Mouse (Mus musculus) adrenal gland, postnatal 36 days (tissue): Measurements from ENCODE around the gene Mttp. TPM values are rescaled to one million over a fixed set of nuclear protein-coding genes. Genes with fewer than 3 reads are reported as not detected.

Source experiments
- DNase-seq, 2 experiments: peaks; one replicate each; pipeline ENCODE4 v3.0.0; 2021; ENCODE audit warnings: mixed read lengths in 1 of 2
- total RNA-seq, 2 experiments: library from RNA; stranded (reverse); gene quantifications; 2 replicates each; pipeline ENCODE4 v1.2.3; 2021

The Mttp gene
- total RNA-seq, 2 experiments from 2014 or later: 6.5 to 15.9 TPM

GRCm38 (mm10) chr3:138134528-138134927 is 10.2 kb downstream of the Mttp start:
- DNase-seq: no peak

- no peak for DNase-seq
Measured at GRCm38 (mm10) chr3:138133916-138134315, 10.9 kb downstream of the Mttp start.

- DNase-seq: no peak
Measured at GRCm38 (mm10) chr3:138133463-138133862, 11.3 kb downstream of the Mttp start.

- DNase-seq: no peak
Measured at GRCm38 (mm10) chr3:138131168-138131567, 13.6 kb downstream of the Mttp start.

GRCm38 (mm10) chr3:138130692-138131091 is 14.1 kb downstream of the Mttp start:
- DNase-seq: no peak

GRCm38 (mm10) chr3:138129110-138129509 is 15.7 kb downstream of the Mttp start:
- no peak for DNase-seq

GRCm38 (mm10) chr3:138123842-138124241 is 20.9 kb downstream of the Mttp start:
- DNase-seq: no peak

GRCm38 (mm10) chr3:138121461-138121860 is 23.3 kb downstream of the Mttp start:
- no peak for DNase-seq

GRCm38 (mm10) chr3:138119444-138120105 is 25.2 kb downstream of the Mttp start:
- DNase-seq: no peak

- no peak for DNase-seq
Measured at GRCm38 (mm10) chr3:138118831-138119230, 25.9 kb downstream of the Mttp start.

- DNase-seq: no peak
Measured at GRCm38 (mm10) chr3:138118392-138118791, 26.4 kb downstream of the Mttp start.

- DNase-seq: no peak
Measured at GRCm38 (mm10) chr3:138116871-138117270, 27.9 kb downstream of the Mttp start.

- DNase-seq: peak; percentile 18 to 23
Measured at GRCm38 (mm10) chr3:138114106-138114505, 30.7 kb downstream of the Mttp start.

- DNase-seq: no peak
Measured at GRCm38 (mm10) chr3:138110910-138111782, 33.6 kb downstream of the Mttp start.

GRCm38 (mm10) chr3:138106887-138107286 is 37.9 kb downstream of the Mttp start:
- no peak for DNase-seq

GRCm38 (mm10) chr3:138105056-138105455 is 39.7 kb downstream of the Mttp start:
- DNase-seq: peak; percentile 44 to 46

- DNase-seq: no peak
Measured at GRCm38 (mm10) chr3:138103690-138104089, 41.1 kb downstream of the Mttp start.

GRCm38 (mm10) chr3:138101936-138102335 is 42.8 kb downstream of the Mttp start:
- DNase-seq: no peak

GRCm38 (mm10) chr3:138097718-138098117 is 47.0 kb downstream of the Mttp start:
- peak; percentile 26 to 44 for DNase-seq

- peak; percentile 54 to 55 for DNase-seq
Measured at GRCm38 (mm10) chr3:138096263-138097028, 48.3 kb downstream of the Mttp start.

GRCm38 (mm10) chr3:138095718-138096117 is 49.0 kb downstream of the Mttp start:
- peak in 1 of 2 experiments; percentile 33 for DNase-seq

GRCm38 (mm10) chr3:138095301-138095700 is 49.5 kb downstream of the Mttp start:
- DNase-seq: no peak

- DNase-seq: no peak
Measured at GRCm38 (mm10) chr3:138083896-138084295, 60.9 kb downstream of the Mttp start.
